ENCODE assay signal across 24 mouse cellular contexts in the genomic region with DNA sequence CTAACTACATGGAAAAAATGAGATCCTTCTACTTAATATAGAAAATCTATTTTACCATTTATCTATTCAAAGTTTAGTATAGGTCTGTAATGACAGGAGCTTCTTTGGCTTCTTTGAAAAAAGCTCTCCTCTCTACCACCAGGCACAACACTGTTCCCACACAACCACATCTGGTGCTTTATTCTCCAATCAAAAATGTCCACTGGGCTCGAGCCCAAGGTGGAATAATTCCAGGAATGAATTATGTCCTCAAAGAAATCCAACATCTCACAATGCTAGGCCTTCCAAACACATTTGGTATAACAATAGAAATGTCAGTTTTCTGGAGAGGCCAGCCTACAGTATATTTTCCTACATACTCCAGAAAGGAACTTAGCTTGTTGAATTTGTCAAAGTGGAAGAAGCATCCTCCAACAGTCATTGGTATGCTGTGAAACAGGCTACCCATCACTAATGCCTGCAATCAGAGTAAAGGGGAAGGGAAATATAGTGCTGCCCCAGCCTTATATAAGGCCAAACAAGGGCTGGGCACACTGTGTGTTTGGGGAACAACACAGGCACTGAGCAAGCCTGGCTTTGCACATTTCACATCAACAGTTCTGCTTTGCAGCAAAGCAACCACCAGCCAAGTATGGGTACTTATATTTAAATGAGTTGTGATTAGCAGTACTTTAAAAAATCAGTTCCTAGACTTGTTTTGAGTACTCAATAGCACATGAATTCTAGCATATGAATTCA.
DNase-seq lines count a peak whose midpoint lies in the region; ATAC-seq and TF ChIP-seq lines count a peak whose summit lies in the region.
"Had no signal": no experiment of that assay in that cellular context is flagged by ENCODE, and none has a peak within 500 bp of the region (broad histone marks: within the 10 kb centered on the region; RNA-seq: fewer than 3 reads in every experiment).

No protein-coding gene starts in this region.

- ATAC-seq in heart, embryonic 12.5 days (ENCODE audit: insufficient number of reproducible peaks, low FRiP score), result no peak
- ATAC-seq in hindbrain, embryonic 11.5 days (ENCODE audit: low FRiP score), result no peak
- ATAC-seq in intestine, postnatal 0 days, result no peak
- ATAC-seq: hindbrain, postnatal 0 days; liver, postnatal 0 days had no signal

- H3K27me3 ChIP-seq in heart, embryonic 12.5 days (replicated peaks), result no peaks in the 10 kb centered on the region
- no peaks in the 10 kb centered on the region for H3K27me3 ChIP-seq in hindbrain, embryonic 11.5 days (ENCODE audit: control insufficient read depth, insufficient read depth, low read length)
- no peaks in the 10 kb centered on the region for H3K27me3 ChIP-seq in intestine, postnatal 0 days (replicated peaks; ENCODE audit: control insufficient read depth, insufficient read depth, low read length)
- H3K27me3 ChIP-seq: heart, embryonic 13.5 days; megakaryocyte, embryonic 14.5 days had no signal

- H3K9ac ChIP-seq in heart, embryonic 12.5 days, result no peak overlapping the region
- H3K9ac ChIP-seq in hindbrain, embryonic 11.5 days (ENCODE audit: low read depth, low read length), result no peak overlapping the region
- H3K9ac ChIP-seq in intestine, postnatal 0 days (ENCODE audit: low read depth, low read length), result no peak overlapping the region
- H3K9ac ChIP-seq: heart, embryonic 13.5 days; liver, postnatal 0 days had no signal

- WGBS in heart, embryonic 12.5 days, result 37% methylated on average over 1 of the region's 1 CpGs
- WGBS in hindbrain, embryonic 11.5 days, result 54% methylated on average over 1 of the region's 1 CpGs
- WGBS in intestine, postnatal 0 days, result 46% methylated on average over 1 of the region's 1 CpGs

- no peak overlapping the region for H3K27ac ChIP-seq in heart, embryonic 12.5 days (ENCODE audit: poor library complexity, severe bottlenecking)
- H3K27ac ChIP-seq in hindbrain, embryonic 11.5 days (ENCODE audit: low read depth, low read length), result no peak overlapping the region
- no peak overlapping the region for H3K27ac ChIP-seq in intestine, postnatal 0 days (ENCODE audit: low read depth, low read length)
- H3K27ac ChIP-seq: gastrocnemius, adult 2 months; heart, embryonic 13.5 days; hindbrain, postnatal 0 days; layer of hippocampus, adult 2 months had no signal

- DNase-seq in heart, postnatal 4 days, result peak; percentile 7
- DNase-seq in brain, adult 2 months (ENCODE audit: low read depth, low spot score), result peak; percentile 54
- peak; percentile 26 to 68 for DNase-seq in frontal cortex, postnatal 36 days (ENCODE audit: low spot score in 2 of 2)
- peak; percentile 41 to 46 for DNase-seq in right cerebral cortex, adult 2 months (ENCODE audit: low spot score in 2 of 2)
- DNase-seq in spleen, postnatal 14 days (ENCODE audit: low spot score in 2 of 2), result no peak
- DNase-seq in hindbrain, embryonic 11.5 days (ENCODE audit: low spot score), result no peak
- DNase-seq: adrenal gland, adult 2 months; cerebellum, adult 9-11 months; gastrocnemius, adult 2 months; heart, postnatal 36 days; kidney, adult 11 months; kidney, postnatal 14 days; layer of hippocampus, postnatal 36 days; liver, postnatal 0 days; midbrain, embryonic 14.5 days; thymus, adult 18-20 months; thymus, postnatal 4 days had no signal

- no peak overlapping the region for H3K4me3 ChIP-seq in heart, embryonic 12.5 days
- H3K4me3 ChIP-seq in hindbrain, embryonic 11.5 days (ENCODE audit: low read depth, low read length), result no peak overlapping the region
- H3K4me3 ChIP-seq in intestine, postnatal 0 days (ENCODE audit: low read depth, low read length), result no peak overlapping the region
- H3K4me3 ChIP-seq: gastrocnemius, adult 2 months; heart, embryonic 13.5 days; layer of hippocampus, adult 2 months; megakaryocyte, embryonic 14.5 days; myocyte had no signal

- H3K9me3 ChIP-seq in heart, embryonic 12.5 days (replicated peaks), result no peaks in the 10 kb centered on the region
- H3K9me3 ChIP-seq in hindbrain, embryonic 11.5 days (ENCODE audit: control insufficient read depth, low read length), result no peaks in the 10 kb centered on the region
- no peaks in the 10 kb centered on the region for H3K9me3 ChIP-seq in intestine, postnatal 0 days (ENCODE audit: control insufficient read depth)
- H3K9me3 ChIP-seq: heart, embryonic 13.5 days had no signal

- H3K4me1 ChIP-seq in heart, embryonic 12.5 days (replicated peaks), result no peaks in the 10 kb centered on the region
- no peaks in the 10 kb centered on the region for H3K4me1 ChIP-seq in hindbrain, embryonic 11.5 days (replicated peaks; ENCODE audit: control insufficient read depth, insufficient read depth, low read length)
- no peaks in the 10 kb centered on the region for H3K4me1 ChIP-seq in intestine, postnatal 0 days (replicated peaks; ENCODE audit: control insufficient read depth, insufficient read depth, low read length)
- H3K4me1 ChIP-seq: heart, embryonic 13.5 days; megakaryocyte, embryonic 14.5 days had no signal

- TF ChIP-seq CTCF in intestine, postnatal 0 days (IDR thresholded peaks at IDR 0.05; ENCODE audit: low read depth), result no peak

- H3K36me3 ChIP-seq in heart, embryonic 12.5 days, result no peaks in the 10 kb centered on the region
- no peaks in the 10 kb centered on the region for H3K36me3 ChIP-seq in hindbrain, embryonic 11.5 days (ENCODE audit: control insufficient read depth, insufficient read depth, low read length)
- H3K36me3 ChIP-seq in intestine, postnatal 0 days (ENCODE audit: control insufficient read depth, insufficient read depth), result no peaks in the 10 kb centered on the region
- H3K36me3 ChIP-seq: heart, embryonic 13.5 days had no signal

- no peak overlapping the region for H3K4me2 ChIP-seq in heart, embryonic 12.5 days
- H3K4me2 ChIP-seq in hindbrain, embryonic 11.5 days (replicated peaks; ENCODE audit: low read depth, low read length), result no peak overlapping the region
- no peak overlapping the region for H3K4me2 ChIP-seq in intestine, postnatal 0 days (replicated peaks; ENCODE audit: low read depth)
- H3K4me2 ChIP-seq: heart, embryonic 13.5 days had no signal

Comparison
In these comparisons a context has a peak if more than half of its experiments do, and no peak if none do; other contexts are left out.
1. DNase-seq: peak in heart, postnatal 4 days (single experiment), brain, adult 2 months (single experiment), frontal cortex, postnatal 36 days (2 of 2) and right cerebral cortex, adult 2 months (2 of 2); none in spleen, postnatal 14 days (0 of 2) and hindbrain, embryonic 11.5 days (single experiment).